Mouse (Mus musculus) left cerebral cortex, adult 6 months (tissue): Measurements from ENCODE around the gene Gm4553. TPM values are rescaled to one million over a fixed set of nuclear protein-coding genes. Genes with fewer than 3 reads are reported as not detected.

ENCODE experiments used
- long read RNA-seq, 2 experiments: library from polyadenylated mRNA; unstranded; transcript quantifications; one replicate each; pipeline ENCODE4 v2.0.0; 2019 to 2020
- polyA plus RNA-seq: library from polyadenylated mRNA; unstranded; fragments of <200 nt; fragmentation: Nextera tagmentation; gene quantifications from 2 replicates; pipeline ENCODE4 v1.2.3, GENCODE M21; 2021

The Gm4553 gene
- not detected in 2 replicates for polyA plus RNA-seq
- long read RNA-seq, experiment 1: 0 reads
- long read RNA-seq, experiment 2: 0 reads

GRCm38 (mm10) chr7:142165639-142166038 lies at the start of gene Gm4553:
Gene Gm4553, minus strand, starts transcription at chr7:142165739.

GRCm38 (mm10) chr7:142211559-142211958 lies 46.0 kb upstream of the Gm4553 start, which contains the start of gene Gm7579:
Gene Gm7579, plus strand, starts transcription at chr7:142211859.

GRCm38 (mm10) chr7:142201064-142201463 lies 35.5 kb upstream of the Gm4553 start, which contains the start of gene Krtap5-3:
Gene Krtap5-3, plus strand, starts transcription at chr7:142201364.

GRCm38 (mm10) chr7:142190289-142190688 lies 24.8 kb upstream of the Gm4553 start, which contains the start of gene Gm10153:
Gene Gm10153, minus strand, starts transcription at chr7:142190389.

GRCm38 (mm10) chr7:142175905-142176304 lies 10.4 kb upstream of the Gm4553 start, which contains the start of gene Krtap5-2:
Gene Krtap5-2, minus strand, starts transcription at chr7:142176005.

GRCm38 (mm10) chr7:142157013-142157412 lies 8.5 kb downstream of the Gm4553 start, which contains the start of gene Gm29735:
Gene Gm29735, minus strand, starts transcription at chr7:142157113.

GRCm38 (mm10) chr7:142144507-142144906 lies 21.0 kb downstream of the Gm4553 start, which contains the start of gene Gm45337:
Gene Gm45337, minus strand, starts transcription at chr7:142144607.

GRCm38 (mm10) chr7:142135934-142136333 lies 29.6 kb downstream of the Gm4553 start, which contains the start of gene Gm39115:
Gene Gm39115, minus strand, starts transcription at chr7:142136034.

GRCm38 (mm10) chr7:142120629-142121028 lies 44.9 kb downstream of the Gm4553 start, which contains the start of gene Gm45618:
Gene Gm45618, minus strand, starts transcription at chr7:142120729.

Other genes with a start within 250 kb of the Gm4553 start
- 51.7 and 70.3 TPM in 2 replicates for gene Tollip, start 247.2 kb downstream of the Gm4553 start, polyA plus RNA-seq
- gene Brsk2, start 216.0 kb downstream of the Gm4553 start, polyA plus RNA-seq: 30.2 and 35.1 TPM in 2 replicates
- gene Mob2, start 104.7 kb downstream of the Gm4553 start, polyA plus RNA-seq: 49.3 and 57.8 TPM in 2 replicates
- 64.9 and 105 TPM in 2 replicates for gene Dusp8, start 69.9 kb downstream of the Gm4553 start, polyA plus RNA-seq
- gene Gm45618, start 45.0 kb downstream of the Gm4553 start, polyA plus RNA-seq: not detected in 2 replicates
- gene Gm39115, start 29.7 kb downstream of the Gm4553 start, polyA plus RNA-seq: not detected in 2 replicates
- gene Gm45337, start 21.1 kb downstream of the Gm4553 start, polyA plus RNA-seq: not detected in 2 replicates
- not detected in 2 replicates for gene Gm29735, start 8.6 kb downstream of the Gm4553 start, polyA plus RNA-seq
- gene Krtap5-2, start 10.3 kb upstream of the Gm4553 start, polyA plus RNA-seq: not detected in 2 replicates
- gene Gm10153, start 24.6 kb upstream of the Gm4553 start, polyA plus RNA-seq: not detected in 2 replicates
- gene Krtap5-3, start 35.6 kb upstream of the Gm4553 start, polyA plus RNA-seq: not detected in 2 replicates
- not detected in 2 replicates for gene Gm7579, start 46.1 kb upstream of the Gm4553 start, polyA plus RNA-seq
- not detected in 2 replicates for gene Krtap5-5, start 64.2 kb upstream of the Gm4553 start, polyA plus RNA-seq
- gene Gm40460, start 75.3 kb upstream of the Gm4553 start, polyA plus RNA-seq: not detected in 2 replicates
- not detected in 2 replicates for gene Gm2431, start 92.6 kb upstream of the Gm4553 start, polyA plus RNA-seq
- not detected in 2 replicates for gene Gm4559, start 108.6 kb upstream of the Gm4553 start, polyA plus RNA-seq
- gene Krtap5-1, start 131.4 kb upstream of the Gm4553 start, polyA plus RNA-seq: not detected in 2 replicates
- not detected in 2 replicates for gene Krtap5-4, start 137.8 kb upstream of the Gm4553 start, polyA plus RNA-seq
- 30.4 and 46.7 TPM in 2 replicates for gene Ifitm10, start 208.0 kb upstream of the Gm4553 start, polyA plus RNA-seq
- gene Gm49369, start 216.9 kb upstream of the Gm4553 start, polyA plus RNA-seq: not detected in 2 replicates
- 400 and 569 TPM in 2 replicates for gene Ctsd, start 222.3 kb upstream of the Gm4553 start, polyA plus RNA-seq